Mouse (Mus musculus): Measurements from ENCODE around the gene Itga8.

DNA sequence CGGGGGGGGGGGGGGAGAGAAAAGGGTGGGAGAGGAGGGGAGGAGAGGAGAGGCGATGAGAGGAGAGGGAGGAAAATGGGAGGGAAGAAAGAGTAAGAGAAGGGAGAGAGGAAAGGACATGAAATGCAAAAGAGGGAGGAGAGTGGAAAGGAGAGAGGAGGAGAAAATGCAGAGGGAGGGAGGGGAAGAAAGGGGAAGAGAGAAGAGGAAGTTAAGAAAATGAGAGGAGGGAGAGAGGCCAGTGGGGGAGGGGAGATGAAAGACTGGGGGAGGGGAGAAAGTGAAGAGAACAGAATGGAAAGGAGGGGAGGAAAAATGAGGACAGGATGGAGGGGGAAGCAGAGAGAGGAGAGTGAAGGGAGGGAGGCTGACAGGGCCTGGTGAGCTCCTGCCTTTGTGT, 74.5 kb downstream of the Itga8 start:
- TF ChIP-seq ZC3H11A (IDR thresholded peaks at IDR 0.05; ENCODE audit: low read depth, low read length) (no peak), RCOR1 (conservative IDR thresholded peaks at IDR 0.05; ENCODE audit: low read depth, low read length) (no peak), RAD21 (IDR thresholded peaks at IDR 0.05; ENCODE audit: low read depth, low read length) (no peak), POLR2A (IDR thresholded peaks at IDR 0.05; ENCODE audit: low read depth, low read length) (no peak), NRF1 (IDR thresholded peaks at IDR 0.05; ENCODE audit: low read depth, low read length) (no peak), CTCF (conservative IDR thresholded peaks at IDR 0.05 in 1 of 2, IDR thresholded peaks at IDR 0.05 in 1 of 2; ENCODE audit: low read depth in 2 of 2, low read length in 2 of 2) (no peak), MAFK (IDR thresholded peaks at IDR 0.05; ENCODE audit: insufficient replicate concordance, low read length) (no peak), E2F4 (IDR thresholded peaks at IDR 0.05; ENCODE audit: insufficient replicate concordance, low read depth, low read length) (no peak), TBP (conservative IDR thresholded peaks at IDR 0.05; ENCODE audit: low read depth, low read length) (no peak), TCF12 (IDR thresholded peaks at IDR 0.05; ENCODE audit: low read depth, low read length) (peak; percentile 30; the same call in 1 of the 2 replicates), ZNF384 (IDR thresholded peaks at IDR 0.05; ENCODE audit: low read depth, low read length) (no peak), CHD2 (IDR thresholded peaks at IDR 0.05; ENCODE audit: low read length) (peak; percentile 98), JUND (conservative IDR thresholded peaks at IDR 0.05; ENCODE audit: low read depth, low read length) (no peak), MXI1 (IDR thresholded peaks at IDR 0.05; ENCODE audit: low read depth, low read length) (peak; percentile 58)

Measured in CH12.LX (cell line).